Mouse (Mus musculus) WW6 (cell line): ENCODE data around the gene Gm10719.
A peak's percentile ranks its signal among the peaks of the same experiment; 100 is the strongest.
"Not testable (repeated sequence)": the region's sequence is repeated elsewhere in the genome, so short reads cannot be mapped to it uniquely, and the experiment has no call there.

Experiments used
- DNase-seq: peaks from one replicate; pipeline ENCODE4 v3.0.0-alpha.2; 2013; ENCODE audit warnings: low read depth, low spot score

The Gm10719 gene

DNA sequence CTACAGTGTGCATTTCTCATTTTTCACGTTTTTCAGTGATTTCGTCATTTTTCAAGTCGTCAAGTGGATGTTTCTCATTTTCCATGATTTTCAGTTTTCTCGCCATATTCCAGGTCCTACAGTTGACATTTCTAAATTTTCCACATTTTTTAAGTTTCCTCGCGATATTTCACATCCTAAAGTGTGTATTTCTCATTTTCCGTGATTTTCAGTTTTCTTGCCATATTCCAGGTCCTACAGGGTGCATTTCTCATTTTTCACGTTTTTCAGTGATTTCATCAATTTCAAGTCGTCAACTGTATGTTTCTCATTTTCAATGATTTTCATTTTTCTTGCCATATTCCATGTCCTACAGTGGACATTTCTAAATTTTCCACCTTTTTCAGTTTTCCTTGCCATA is at the start of gene Gm10719:
Gm10719 (plus strand) TSS at position 301 of the 400 bp plus-strand sequence.
- not testable (repeated sequence) for DNase-seq

DNA sequence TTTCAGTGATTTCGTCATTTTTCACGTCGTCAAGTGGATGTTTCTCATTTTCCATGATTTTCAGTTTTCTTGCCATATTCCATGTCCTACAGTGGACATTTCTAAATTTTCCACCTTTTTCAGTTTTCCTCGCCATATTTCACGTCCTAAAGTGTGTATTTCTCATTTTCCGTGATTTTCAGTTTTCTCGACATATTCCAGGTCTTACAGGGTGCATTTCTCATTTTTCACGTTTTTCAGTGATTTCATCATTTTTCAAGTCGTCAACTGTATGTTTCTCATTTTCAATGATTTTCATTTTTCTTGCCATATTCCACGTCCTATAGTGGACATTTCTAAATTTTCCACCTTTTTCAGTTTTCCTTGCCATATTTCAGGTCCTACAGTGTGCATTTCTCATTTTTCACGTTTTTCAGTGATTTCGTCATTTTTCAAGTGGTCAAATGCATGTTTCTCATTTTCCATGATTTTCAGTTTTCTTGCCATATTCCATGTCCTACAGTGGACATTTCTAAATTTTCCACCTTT is 16.7 kb upstream of the Gm10719 start, which contains the start of gene Gm10722:
Gm10722 (plus strand) TSS at position 478 of the 528 bp plus-strand sequence.
- DNase-seq, result peak; percentile 42

DNA sequence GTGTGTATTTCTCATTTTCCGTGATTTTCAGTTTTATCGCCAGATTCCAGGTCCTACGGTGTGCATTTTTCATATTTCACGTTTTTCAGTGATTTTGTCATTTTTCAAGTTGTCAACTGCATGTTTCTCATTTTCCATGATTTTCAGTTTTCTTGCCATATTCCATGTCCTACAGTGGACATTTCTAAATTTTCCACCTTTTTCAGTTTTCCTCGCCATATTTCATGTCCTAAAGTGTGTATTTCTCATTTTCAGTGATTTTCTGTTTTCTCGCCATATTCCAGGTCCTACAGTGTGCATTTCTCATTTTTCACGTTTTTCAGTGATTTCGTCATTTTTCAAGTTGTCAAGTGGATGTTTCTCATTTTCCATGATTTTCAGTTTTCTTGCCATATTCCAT is 16.2 kb upstream of the Gm10719 start:
- DNase-seq, result not testable (repeated sequence)

DNA sequence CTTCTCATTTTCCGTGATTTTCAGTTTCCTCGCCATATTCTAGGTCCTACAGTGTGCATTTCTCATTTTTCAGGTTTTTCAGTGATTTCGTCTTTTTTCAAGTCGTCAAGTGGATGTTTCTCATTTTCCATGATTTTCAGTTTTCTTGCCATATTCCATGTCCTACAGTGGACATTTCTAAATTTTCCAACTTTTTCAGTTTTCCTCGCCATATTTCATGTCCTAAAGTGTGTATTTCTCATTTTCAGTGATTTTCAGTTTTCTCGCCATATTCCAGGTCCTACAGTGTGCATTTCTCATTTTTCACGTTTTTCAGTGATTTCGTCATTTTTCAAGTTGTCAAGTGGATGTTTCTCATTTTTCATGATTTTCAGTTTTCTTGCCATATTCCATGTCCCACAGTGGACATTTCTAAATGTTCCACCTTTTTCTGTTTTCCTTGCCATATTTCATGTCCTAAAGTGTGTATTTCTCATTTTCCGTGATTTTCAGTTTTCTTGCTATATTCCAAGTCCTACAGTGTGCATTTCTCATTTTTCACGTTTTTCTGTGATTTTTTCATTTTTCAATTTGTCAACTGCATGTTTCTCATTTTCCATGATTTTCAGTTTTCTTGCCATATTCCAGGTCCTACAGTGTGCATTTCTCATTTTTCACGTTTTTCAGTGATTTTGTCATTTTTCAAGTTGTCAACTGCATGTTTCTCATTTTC is 15.1 kb upstream of the Gm10719 start:
- peak; percentile 31 for DNase-seq

DNA sequence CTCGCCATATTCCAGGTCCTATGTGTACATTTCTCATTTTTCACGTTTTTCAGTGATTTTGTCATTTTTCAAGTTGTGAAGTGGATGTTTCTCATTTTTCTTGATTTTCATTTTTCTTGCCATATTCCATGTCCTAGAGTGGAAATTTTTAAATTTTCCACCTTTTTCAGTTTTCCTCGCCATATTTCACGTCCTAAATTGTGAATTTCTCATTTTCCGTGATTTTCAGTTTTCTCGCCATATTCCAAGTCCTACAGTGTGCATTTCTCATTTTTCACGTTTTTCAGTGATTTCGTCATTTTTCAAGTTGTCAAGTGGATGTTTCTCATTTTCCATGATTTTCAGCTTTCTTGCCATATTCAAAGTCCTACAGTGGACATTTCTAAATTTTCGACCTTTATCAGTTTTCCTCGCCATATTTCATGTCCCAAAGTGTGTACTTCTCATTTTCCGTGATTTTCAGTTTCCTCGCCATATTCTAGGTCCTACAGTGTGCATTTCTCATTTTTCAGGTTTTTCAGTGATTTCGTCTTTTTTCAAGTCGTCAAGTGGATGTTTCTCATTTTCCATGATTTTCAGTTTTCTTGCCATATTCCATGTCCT is 14.3 kb upstream of the Gm10719 start, which contains the start of gene Gm11168:
Gm11168 (plus strand) TSS at position 553 of the 603 bp plus-strand sequence.
- DNase-seq, result not testable (repeated sequence)

DNA sequence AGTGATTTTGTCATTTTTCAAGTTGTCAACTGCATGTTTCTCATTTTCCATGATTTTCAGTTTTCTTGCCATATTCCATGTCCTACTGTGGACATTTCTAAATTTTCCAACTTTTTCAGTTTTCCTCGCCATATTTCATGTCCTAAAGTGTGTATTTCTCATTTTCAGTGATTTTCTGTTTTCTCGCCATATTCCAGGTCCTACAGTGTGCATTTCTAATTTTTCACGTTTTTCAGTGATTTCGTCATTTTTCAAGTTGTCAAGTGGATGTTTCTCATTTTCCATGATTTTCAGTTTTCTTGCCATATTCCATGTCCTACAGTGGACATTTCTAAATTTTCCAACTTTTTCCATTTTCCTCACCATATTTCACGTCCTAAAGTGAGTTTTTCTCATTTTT is 11.0 kb upstream of the Gm10719 start:
- DNase-seq, result not testable (repeated sequence)

DNA sequence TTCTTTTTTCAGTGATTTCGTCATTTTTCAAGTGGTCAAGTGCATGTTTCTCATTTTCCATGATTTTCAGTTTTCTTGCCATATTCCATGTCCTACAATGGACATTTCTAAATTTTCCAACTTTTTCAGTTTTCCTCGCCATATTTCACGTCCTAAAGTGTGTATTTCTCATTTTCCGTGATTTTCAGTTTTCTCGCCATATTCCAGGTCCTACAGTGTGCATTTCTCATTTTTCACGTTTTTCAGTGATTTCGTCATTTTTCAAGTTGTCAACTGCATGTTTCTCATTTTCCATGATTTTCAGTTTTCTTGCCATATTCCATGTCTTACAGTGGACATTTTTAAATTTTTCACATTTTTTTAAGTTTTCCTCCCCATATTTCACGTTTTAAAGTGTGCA is 10.6 kb upstream of the Gm10719 start:
- DNase-seq, result not testable (repeated sequence)

DNA sequence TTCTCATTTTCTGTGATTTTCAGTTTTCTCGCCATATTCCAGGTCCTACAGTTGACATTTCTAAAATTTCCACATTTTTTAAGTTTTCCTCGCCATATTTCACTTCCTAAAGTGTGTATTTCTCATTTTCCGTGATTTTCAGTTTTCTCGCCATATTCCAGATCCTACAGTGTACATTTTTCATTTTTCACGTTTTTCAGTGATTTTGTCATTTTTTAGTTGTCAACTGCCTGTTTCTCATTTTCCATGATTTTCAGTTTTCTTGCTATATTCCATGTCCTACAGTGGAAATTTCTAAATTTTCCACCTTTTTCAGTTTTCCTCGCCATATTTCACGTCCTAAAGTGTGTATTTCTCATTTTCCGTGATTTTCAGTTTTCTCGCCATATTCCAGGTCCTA is 9.9 kb upstream of the Gm10719 start:
- peak; percentile 38 for DNase-seq

DNA sequence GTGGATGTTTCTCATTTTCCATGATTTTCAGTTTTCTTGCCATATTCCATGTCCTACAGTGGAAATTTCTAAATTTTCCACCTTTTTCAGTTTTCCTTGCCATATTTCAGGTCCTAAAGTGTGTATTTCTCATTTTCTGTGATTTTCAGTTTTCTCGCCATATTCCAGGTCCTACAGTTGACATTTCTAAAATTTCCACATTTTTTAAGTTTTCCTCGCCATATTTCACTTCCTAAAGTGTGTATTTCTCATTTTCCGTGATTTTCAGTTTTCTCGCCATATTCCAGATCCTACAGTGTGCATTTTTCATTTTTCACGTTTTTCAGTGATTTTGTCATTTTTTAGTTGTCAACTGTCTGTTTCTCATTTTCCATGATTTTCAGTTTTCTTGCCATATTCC is 7.9 kb upstream of the Gm10719 start:
- DNase-seq, result not testable (repeated sequence)

DNA sequence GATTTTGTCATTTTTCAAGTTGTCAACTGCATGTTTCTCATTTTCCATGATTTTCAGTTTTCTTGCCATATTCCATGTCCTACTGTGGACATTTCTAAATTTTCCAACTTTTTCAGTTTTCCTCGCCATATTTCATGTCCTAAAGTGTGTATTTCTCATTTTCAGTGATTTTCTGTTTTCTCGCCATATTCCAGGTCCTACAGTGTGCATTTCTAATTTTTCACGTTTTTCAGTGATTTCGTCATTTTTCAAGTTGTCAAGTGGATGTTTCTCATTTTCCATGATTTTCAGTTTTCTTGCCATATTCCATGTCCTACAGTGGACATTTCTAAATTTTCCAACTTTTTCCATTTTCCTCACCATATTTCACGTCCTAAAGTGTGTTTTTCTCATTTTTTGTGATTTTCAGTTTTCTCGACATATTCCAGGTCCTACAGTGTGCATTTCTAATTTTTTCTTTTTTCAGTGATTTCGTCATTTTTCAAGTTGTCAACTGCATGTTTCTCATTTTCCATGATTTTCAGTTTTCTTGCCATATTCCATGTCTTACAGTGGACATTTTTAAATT is 5.1 kb upstream of the Gm10719 start:
- DNase-seq, result not testable (repeated sequence)

DNA sequence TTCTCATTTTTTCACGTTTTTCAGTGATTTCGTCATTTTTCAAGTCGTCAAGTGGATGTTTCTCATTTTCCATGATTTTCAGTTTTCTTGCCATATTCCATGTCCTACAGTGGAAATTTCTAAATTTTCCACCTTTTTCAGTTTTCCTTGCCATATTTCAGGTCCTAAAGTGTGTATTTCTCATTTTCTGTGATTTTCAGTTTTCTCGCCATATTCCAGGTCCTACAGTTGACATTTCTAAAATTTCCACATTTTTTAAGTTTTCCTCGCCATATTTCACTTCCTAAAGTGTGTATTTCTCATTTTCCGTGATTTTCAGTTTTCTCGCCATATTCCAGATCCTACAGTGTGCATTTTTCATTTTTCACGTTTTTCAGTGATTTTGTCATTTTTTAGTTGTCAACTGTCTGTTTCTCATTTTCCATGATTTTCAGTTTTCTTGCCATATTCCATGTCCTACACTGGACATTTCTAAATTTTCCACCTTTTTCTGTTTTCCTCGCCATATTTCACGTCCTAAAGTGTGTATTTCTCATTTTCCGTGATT is 4.4 kb upstream of the Gm10719 start, which contains the start of gene Gm10721:
Gm10721 (plus strand) TSS at position 408 of the 547 bp plus-strand sequence.
- not testable (repeated sequence) for DNase-seq

DNA sequence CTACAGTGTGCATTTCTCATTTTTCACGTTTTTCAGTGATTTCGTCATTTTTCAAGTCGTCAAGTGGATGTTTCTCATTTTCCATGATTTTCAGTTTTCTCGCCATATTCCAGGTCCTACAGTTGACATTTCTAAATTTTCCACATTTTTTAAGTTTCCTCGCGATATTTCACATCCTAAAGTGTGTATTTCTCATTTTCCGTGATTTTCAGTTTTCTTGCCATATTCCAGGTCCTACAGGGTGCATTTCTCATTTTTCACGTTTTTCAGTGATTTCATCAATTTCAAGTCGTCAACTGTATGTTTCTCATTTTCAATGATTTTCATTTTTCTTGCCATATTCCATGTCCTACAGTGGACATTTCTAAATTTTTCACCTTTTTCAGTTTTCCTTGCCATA is 1.9 kb upstream of the Gm10719 start, which contains the start of gene Gm10720:
Gm10720 (plus strand) TSS at position 301 of the 400 bp plus-strand sequence.
- not testable (repeated sequence) for DNase-seq

DNA sequence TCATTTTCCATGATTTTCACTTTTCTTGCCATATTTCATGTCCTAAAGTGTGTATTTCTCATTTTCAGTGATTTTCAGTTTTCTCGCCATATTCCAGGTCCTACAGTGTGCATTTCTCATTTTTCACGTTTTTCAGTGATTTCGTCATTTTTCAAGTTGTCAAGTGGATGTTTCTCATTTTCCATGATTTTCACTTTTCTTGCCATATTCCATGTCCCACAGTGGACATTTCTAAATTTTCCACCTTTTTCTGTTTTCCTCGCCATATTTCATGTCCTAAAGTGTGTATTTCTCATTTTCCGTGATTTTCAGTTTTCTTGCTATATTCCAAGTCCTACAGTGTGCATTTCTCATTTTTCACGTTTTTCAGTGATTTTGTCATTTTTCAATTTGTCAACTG is 1.3 kb upstream of the Gm10719 start:
- not testable (repeated sequence) for DNase-seq

DNA sequence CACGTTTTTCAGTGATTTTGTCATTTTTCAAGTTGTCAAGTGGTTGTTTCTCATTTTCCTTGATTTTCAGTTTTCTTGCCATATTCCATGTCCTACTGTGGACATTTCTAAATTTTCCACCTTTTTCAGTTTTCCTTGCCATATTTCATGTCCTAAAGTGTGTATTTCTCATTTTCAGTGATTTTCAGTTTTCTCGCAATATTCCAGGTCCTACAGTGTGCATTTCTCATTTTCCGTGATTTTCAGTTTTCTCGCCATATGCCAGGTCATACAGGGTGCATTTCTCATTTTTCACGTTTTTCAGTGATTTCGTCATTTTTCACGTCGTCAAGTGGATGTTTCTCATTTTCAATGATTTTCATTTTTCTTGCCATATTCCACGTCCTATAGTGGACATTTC is 1.7 kb downstream of the Gm10719 start:
- DNase-seq, result not testable (repeated sequence)

DNA sequence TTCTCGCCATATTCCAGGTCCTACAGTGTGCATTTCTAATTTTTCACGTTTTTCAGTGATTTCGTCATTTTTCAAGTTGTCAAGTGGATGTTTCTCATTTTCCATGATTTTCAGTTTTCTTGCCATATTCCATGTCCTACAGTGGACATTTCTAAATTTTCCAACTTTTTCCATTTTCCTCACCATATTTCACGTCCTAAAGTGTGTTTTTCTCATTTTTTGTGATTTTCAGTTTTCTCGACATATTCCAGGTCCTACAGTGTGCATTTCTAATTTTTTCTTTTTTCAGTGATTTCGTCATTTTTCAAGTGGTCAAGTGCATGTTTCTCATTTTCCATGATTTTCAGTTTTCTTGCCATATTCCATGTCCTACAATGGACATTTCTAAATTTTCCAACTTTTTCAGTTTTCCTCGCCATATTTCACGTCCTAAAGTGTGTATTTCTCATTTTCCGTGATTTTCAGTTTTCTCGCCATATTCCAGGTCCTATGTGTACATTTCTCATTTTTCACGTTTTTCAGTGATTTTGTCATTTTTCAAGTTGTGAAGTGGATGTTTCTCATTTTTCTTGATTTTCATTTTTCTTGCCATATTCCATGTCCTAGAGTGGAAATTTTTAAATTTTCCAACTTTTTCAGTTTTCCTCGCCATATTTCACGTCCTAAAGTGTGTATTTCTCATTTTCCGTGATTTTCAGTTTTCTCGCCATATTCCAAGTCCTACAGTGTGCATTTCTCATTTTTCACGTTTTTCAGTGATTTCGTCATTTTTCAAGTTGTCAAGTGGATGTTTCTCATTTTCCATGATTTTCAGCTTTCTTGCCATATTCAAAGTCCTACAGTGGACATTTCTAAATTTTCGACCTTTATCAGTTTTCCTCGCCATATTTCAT is 2.9 kb downstream of the Gm10719 start:
- not testable (repeated sequence) for DNase-seq

DNA sequence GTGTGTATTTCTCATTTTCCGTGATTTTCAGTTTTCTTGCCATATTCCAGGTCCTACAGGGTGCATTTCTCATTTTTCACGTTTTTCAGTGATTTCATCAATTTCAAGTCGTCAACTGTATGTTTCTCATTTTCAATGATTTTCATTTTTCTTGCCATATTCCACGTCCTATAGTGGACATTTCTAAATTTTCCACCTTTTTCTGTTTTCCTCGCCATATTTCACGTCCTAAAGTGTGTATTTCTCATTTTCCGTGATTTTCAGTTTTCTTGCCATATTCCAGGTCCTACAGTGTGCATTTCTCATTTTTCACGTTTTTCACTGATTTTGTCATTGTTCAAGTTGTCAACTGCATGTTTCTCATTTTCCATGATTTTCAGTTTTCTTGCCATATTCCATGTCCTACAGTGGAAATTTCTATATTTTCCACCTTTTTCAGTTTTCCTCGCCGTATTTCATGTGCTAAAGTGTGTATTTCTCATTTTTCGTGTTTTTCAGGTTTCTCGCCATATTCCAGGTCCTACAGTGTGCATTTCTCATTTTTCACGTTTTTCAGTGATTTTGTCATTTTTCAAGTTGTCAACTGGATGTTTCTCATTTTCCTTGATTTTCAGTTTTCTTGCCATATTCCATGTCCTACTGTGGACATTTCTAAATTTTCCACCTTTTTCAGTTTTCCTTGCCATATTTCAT is 5.3 kb downstream of the Gm10719 start:
- peak; percentile 34 for DNase-seq

DNA sequence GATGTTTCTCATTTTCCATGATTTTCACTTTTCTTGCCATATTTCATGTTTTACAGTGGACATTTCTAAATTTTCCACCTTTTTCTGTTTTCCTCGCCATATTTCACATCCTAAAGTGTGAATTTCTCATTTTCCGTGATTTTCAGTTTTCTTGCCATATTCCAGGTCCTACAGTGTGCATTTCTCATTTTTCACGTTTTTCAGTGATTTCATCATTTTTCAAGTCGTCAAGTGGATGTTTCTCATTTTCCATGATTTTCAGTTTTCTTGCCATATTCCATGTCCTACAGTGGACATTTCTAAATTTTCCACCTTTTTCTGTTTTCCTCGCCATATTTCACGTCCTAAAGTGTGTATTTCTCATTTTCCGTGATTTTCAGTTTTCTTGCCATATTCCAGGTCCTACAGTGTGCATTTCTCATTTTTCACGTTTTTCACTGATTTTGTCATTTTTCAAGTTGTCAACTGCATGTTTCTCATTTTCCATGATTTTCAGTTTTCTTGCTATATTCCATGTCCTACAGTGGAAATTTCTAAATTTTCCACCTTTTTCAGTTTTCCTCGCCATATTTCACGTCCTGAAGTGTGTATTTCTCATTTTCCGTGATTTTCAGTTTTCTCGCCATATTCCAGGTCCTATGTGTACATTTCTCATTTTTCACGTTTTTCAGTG is 6.2 kb downstream of the Gm10719 start, which contains the start of gene Gm10718:
Gm10718 (plus strand) TSS at position 236 of the 673 bp plus-strand sequence.
- DNase-seq, result not testable (repeated sequence)

DNA sequence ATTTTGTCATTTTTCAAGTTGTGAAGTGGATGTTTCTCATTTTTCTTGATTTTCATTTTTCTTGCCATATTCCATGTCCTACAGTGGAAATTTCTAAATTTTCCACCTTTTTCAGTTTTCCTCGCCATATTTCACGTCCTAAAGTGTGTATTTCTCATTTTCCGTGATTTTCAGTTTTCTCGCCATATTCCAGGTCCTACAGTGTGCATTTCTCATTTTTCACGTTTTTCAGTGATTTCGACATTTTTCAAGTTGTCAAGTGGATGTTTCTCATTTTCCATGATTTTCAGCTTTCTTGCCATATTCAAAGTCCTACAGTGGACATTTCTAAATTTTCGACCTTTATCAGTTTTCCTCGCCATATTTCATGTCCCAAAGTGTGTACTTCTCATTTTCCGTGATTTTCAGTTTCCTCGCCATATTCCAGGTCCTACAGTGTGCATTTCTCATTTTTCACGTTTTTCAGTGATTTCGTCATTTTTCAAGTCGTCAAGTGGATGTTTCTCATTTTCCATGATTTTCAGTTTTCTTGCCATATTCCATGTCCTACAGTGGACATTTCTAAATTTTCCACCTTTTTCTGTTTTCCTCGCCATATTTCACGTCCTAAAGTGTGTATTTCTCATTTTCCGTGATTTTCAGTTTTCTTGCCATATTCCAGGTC is 6.9 kb downstream of the Gm10719 start:
- not testable (repeated sequence) for DNase-seq

DNA sequence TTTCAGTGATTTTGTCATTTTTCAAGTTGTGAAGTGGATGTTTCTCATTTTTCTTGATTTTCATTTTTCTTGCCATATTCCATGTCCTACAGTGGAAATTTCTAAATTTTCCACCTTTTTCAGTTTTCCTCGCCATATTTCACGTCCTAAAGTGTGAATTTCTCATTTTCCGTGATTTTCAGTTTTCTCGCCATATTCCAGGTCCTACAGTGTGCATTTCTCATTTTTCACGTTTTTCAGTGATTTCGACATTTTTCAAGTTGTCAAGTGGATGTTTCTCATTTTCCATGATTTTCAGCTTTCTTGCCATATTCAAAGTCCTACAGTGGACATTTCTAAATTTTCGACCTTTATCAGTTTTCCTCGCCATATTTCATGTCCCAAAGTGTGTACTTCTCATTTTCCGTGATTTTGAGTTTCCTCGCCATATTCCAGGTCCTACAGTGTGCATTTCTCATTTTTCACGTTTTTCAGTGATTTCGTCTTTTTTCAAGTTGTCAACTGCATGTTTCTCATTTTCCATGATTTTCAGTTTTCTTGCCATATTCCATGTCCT is 7.8 kb downstream of the Gm10719 start, which contains the start of gene Gm10717:
Gm10717 (plus strand) TSS at position 506 of the 556 bp plus-strand sequence.
- not testable (repeated sequence) for DNase-seq
